Mouse (Mus musculus): Measurements from ENCODE around the gene Abhd16b.
A peak's percentile ranks its signal among the peaks of the same experiment; 100 is the strongest.

DNA sequence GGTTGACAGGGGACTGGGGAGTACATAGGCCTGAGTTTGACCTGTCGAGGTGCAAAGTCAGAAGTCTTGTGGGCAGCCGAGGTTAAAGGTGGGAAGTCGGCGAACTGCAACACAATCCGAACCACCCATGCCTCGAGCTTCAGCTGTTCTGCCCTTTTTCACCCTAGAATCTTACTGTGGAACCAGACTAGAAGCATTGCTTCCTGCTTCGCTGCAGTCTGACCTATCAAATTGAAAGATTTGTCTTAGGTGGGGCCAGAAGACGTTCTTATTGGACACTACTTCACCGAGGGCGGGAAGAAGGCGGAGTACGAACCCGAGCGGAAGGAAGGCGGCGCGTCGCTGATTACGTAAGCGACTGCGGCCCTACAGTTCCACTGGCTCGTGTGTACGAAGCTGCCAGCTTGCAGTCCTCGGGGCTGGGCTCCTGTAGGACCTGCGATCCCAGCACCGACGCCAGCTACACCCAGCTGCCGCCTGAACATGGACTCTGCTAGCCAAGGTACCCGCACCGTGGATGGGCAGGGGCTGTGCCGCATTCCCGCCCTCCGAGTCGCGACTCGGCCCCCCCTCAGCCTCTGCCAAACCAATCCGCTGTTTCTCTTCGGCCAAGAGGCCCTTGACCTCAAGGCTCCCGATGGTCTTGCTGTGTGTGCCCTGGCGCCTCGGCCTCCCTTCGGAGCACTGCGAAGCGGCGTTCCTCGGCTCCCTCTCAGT is 4.0 kb downstream of the Abhd16b start, which contains the start of gene Tpd52l2:
- no peak for TF ChIP-seq CTCF (conservative IDR thresholded peaks at IDR 0.05; ENCODE audit: insufficient read depth, insufficient read length, low read depth, low read length)
- peak; percentile 80 for TF ChIP-seq POLR2A (IDR thresholded peaks at IDR 0.05; ENCODE audit: low read depth, low read length)

All from kidney, adult 2 months (tissue).